Mouse (Mus musculus) layer of hippocampus, adult 11-12 months (tissue): ENCODE measurements around the gene Celf5.

Experiments used
- DNase-seq: peaks from one replicate; pipeline ENCODE4 v3.0.0; 2022; ENCODE audit warnings: low spot score

Celf5 gene

GRCm38 (mm10) chr10:81426897-81427296 is 55.6 kb downstream of the Celf5 start:
- DNase-seq = peak; percentile 50

GRCm38 (mm10) chr10:81426081-81426671 is 56.3 kb downstream of the Celf5 start:
- peak; percentile 11 for DNase-seq

- peak; percentile 18 for DNase-seq
These were observed 57.2 kb downstream of the Celf5 start for GRCm38 (mm10) chr10:81425236-81425850.

GRCm38 (mm10) chr10:81424246-81425051 is 58.1 kb downstream of the Celf5 start:
- peak; percentile 27 for DNase-seq

- peak; percentile 3 for DNase-seq
These were observed 58.8 kb downstream of the Celf5 start for GRCm38 (mm10) chr10:81423476-81424245.

GRCm38 (mm10) chr10:81422661-81423217 is 59.8 kb downstream of the Celf5 start:
- no peak for DNase-seq

GRCm38 (mm10) chr10:81422191-81422590 is 60.3 kb downstream of the Celf5 start:
- no peak for DNase-seq

GRCm38 (mm10) chr10:81421797-81422100 is 60.8 kb downstream of the Celf5 start:
- DNase-seq = no peak

GRCm38 (mm10) chr10:81421041-81421796 is 61.3 kb downstream of the Celf5 start:
- no peak for DNase-seq

- no peak for DNase-seq
These were observed 62.2 kb downstream of the Celf5 start for GRCm38 (mm10) chr10:81420191-81420767.

GRCm38 (mm10) chr10:81419111-81419928 is 63.2 kb downstream of the Celf5 start:
- DNase-seq = no peak

- DNase-seq = no peak
These were observed 64.1 kb downstream of the Celf5 start for GRCm38 (mm10) chr10:81418216-81419070.

- no peak for DNase-seq
These were observed 65.0 kb downstream of the Celf5 start for GRCm38 (mm10) chr10:81417227-81418215.

- peak; percentile 91 for DNase-seq
These were observed 65.8 kb downstream of the Celf5 start for GRCm38 (mm10) chr10:81416581-81417226.

GRCm38 (mm10) chr10:81415549-81416310 is 66.8 kb downstream of the Celf5 start:
- DNase-seq = no peak

- DNase-seq = no peak
These were observed 67.4 kb downstream of the Celf5 start for GRCm38 (mm10) chr10:81415146-81415545.

- no peak for DNase-seq
These were observed 67.8 kb downstream of the Celf5 start for GRCm38 (mm10) chr10:81414682-81415081.
